Mouse (Mus musculus) 3134 (cell line): Measurements from ENCODE around the gene Hmg20a.

Experiments used
- DNase-seq: peaks from one replicate; pipeline ENCODE4 v3.0.0-alpha.2; 2011; ENCODE audit warnings: low spot score; ENCODE audit not compliant: insufficient read length; ENCODE audit errors: extremely low read depth

Gene Hmg20a

GRCm38 (mm10) chr9:56417948-56418737 lies at the start of gene Hmg20a, which contains the start of gene Peak1:
Gene Hmg20a, plus strand, starts transcription at chr9:56418609.
Gene Peak1, minus strand, starts transcription at chr9:56418067.
- peak; percentile 100 for DNase-seq

DNA sequence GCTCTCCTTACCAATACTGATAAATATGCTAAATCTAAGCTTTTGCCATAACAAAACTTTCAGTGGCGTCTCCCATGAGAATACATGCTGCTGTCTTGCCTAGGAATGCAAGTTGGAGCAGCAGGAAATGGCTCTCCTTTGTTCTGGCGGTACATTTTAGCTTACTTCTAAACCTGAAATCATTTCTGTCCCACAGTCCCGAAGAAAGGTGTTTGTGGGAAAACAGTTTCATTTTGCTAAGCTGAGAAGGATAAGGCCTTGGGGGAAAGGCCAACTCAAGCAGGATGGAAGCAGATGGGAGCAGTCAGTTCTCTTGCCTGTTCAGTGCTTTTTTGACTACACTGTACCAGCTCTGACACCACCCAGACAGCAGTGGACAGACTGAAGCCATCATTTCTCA lies 49.6 kb upstream of the Hmg20a start:
- no peak for DNase-seq

DNA sequence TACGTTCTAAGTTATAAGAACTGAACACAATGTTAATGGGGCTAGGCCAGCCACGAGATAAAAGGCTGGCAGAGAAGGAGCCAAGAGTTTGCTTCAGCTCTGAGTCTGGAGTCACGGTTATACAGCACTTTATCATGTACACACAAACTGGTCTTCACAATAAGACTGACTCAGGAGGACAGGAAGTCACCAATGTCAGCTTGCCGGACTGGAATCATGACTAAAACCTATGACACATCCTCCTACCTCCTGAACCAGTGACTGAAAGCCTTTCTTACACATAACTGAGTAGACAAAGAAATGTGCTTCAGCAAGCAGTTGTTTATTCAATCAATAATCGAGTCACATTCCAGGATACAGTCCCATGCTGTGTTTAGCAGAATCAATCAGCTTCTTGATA lies 47.7 kb upstream of the Hmg20a start:
- DNase-seq = peak; percentile 47

DNA sequence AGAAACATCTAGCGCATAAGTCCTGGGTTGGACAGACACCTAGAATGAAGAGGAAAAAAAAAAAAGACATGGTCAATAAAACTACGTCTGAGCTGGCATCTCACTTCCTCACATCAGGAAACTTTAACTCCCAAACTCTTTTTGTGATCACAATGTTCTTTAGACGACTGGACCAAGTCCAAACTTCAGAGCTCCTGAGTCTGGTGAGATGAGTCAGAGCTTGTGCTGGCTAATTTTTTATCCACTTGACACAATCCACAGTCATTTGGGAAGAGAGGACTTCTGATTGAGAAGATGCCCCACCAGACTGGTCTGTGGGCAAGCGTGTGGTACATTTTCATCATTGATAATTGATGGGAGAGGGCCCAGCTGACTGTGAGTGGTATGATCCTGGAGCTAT lies 44.0 kb upstream of the Hmg20a start:
- DNase-seq = peak; percentile 25

GRCm38 (mm10) chr9:56382786-56383185 lies 35.6 kb upstream of the Hmg20a start:
- no peak for DNase-seq

GRCm38 (mm10) chr9:56392857-56393256 lies 25.6 kb upstream of the Hmg20a start:
- peak; percentile 16 for DNase-seq

DNA sequence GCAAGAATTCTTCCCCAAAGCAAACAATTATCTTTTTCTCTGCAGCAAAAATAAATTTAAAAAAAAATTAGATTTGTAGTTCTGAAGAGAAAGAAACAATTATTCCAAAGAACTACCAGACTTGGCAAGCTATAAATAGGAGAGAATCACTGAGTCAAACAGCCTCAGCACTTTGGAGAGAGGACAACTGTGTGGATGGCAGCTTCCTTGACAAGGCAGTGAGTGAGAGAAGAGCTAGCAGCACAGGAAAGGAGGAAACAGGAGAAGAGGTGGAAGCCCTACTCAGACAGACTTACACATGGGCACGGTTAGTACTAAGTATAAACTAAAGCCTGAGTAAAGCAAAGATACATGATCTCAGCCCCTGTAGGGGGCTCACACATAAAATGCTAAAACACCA lies 22.1 kb upstream of the Hmg20a start:
- no peak for DNase-seq

DNA sequence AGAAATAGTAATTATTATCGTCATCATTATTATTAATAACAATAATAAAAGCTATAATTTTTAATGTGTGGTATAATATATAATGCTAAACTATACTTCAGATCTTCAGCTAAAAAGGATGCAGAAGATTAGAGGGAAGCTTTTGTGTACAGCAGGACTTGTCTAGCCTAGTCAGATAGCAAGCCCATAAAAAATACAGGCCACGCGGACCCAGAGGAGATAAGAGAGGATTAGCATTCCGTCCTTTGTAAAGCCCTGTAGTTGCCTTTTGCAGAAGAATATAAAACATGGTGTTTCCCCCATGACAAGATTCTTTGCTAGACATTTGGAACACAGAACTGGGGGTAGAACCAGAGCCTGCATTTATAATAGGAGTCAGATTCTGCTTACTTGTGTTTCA lies 13.8 kb upstream of the Hmg20a start:
- no peak for DNase-seq

- DNase-seq = no peak
Measured at GRCm38 (mm10) chr9:56409928-56410327, 8.5 kb upstream of the Hmg20a start.

DNA sequence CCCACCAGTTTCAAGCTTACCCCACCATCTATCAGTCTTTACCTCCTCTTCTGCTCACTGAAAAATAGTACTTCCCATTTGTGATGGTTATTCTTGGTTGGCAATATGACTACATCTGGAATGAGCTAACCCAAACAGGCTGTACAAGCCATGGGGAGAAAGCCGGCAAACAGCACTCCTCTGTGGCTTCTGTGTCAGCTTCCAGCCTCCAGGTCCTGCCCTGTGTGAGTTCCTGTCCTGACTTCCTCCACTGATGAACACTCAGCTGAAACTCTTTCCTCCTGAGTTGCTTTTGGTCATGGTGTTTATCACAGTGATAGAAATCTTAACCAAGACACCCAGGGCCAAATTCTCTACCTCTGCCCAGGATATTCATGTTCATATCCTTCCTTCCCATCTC lies 5.7 kb upstream of the Hmg20a start:
- DNase-seq = no peak

DNA sequence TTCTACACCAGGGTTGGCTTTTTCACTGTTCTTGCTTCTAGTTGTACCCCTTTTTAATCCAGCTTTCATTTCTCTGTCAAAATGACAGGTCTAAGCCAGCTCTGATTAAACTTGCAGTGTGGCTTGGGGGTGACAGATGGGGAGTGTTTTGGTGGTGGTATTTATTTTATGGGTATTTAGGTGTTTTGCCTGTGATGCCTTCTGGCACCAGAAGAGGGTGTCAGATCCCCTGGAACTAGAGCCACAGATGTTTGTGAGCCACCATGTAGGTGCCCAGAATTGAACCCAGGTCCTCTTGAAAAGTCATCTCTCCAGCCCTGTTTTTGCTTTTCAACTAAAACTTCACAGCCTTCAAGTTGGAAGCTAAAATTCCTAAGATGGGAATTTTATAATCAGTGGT lies 4.1 kb upstream of the Hmg20a start:
- DNase-seq = no peak

DNA sequence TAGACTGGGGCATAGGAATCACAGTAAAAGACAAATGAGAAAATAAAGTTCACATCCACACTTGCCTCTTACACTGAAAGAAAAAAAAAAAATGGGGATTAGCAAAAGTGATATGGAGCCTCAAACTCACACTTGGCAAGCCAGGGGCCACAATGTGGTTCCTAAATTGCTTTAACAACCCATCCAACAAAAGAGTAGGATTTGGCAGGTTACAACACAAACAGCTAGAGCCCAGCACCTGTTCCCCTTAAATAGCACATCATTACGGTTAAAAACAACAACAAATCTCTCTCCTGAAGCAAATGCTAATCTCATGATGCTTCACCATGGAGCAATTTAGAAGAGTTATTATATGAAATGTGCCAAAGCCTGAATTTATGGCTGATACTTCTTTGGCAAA lies 3.0 kb upstream of the Hmg20a start:
- no peak for DNase-seq

DNA sequence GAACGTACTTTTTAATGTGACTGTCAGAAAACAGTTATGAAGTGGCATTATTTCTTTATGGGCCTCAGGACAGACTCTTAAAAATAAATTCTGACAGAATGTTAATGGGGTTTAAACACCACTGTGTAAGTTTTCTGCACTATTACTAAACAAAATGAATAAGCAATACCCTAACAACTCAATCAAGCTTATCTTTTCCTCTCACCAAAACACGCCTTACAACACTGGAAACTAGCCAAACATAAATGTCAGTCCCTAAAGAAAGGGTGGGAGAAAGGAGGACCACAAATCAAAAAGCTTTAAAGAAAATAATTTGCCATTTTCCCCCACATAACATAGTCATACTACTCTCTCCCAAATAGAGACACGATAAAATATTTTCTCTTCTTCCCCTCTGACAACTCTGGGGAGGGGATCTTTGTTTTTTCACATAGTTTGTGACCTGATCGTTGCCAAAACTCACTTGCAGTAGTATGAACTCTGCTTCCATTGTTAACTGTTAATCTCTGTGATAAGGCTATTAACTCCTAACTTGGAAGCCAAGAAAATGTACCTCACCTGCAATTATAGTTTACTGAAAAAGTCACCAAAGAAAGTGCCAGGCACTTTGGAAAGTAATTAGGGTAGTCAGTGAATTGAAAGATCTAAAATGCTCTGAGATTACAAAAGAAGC lies 2.3 kb upstream of the Hmg20a start:
- no peak for DNase-seq

DNA sequence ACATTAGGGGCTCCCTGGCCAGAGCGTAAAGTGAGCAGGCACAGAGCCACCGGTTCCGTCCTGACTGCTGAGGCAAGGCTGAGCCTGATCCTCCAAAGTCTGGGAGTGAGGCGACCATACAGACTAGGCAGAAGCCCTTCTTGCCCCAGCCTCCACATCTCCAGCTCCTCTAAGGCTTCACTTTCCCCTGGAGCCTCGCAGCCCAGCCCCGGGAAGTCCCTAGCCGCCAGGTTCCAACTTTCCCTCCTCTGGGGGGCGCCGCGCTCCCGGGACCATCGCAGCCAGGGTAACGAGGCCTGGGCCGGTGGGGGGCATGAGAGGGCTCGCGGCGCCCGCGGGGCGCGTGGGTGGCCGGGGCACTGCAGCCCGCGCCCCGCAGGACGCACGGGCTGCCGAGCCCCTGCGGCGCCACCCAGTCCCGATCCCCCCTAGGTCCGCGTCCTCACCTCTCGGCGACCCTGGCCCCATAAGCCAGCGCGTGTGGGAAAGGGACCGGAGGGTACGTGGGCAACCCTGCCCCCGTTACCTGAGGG lies 928 bp upstream of the Hmg20a start:
- no peak for DNase-seq

DNA sequence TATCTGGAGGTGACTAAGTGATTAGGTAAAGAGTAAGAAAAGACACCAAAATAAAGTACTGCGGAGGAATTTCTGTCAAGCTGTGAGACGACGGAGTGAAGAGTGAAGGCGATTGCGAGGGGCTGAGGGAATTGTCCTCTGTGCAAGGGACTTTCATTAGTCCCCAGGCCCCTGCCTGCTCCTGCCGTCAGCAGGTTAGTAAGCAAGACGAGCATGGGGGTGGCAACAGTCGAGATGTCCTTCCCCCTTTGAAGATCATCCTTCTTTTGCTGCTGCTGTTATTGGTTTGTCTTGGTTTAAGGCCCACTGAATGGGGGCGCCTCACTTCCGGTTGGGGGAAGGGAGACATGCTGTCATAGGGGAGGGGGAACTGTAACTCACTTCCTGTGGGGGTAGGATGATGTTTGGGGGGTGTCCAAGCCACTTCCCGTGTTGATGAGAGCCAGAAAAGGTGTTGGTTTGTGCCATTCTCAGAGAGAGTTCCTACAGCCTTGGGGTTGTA lies 380 bp downstream of the Hmg20a start:
- DNase-seq = peak; percentile 83

GRCm38 (mm10) chr9:56420236-56420635 lies 1.8 kb downstream of the Hmg20a start:
- no peak for DNase-seq

DNA sequence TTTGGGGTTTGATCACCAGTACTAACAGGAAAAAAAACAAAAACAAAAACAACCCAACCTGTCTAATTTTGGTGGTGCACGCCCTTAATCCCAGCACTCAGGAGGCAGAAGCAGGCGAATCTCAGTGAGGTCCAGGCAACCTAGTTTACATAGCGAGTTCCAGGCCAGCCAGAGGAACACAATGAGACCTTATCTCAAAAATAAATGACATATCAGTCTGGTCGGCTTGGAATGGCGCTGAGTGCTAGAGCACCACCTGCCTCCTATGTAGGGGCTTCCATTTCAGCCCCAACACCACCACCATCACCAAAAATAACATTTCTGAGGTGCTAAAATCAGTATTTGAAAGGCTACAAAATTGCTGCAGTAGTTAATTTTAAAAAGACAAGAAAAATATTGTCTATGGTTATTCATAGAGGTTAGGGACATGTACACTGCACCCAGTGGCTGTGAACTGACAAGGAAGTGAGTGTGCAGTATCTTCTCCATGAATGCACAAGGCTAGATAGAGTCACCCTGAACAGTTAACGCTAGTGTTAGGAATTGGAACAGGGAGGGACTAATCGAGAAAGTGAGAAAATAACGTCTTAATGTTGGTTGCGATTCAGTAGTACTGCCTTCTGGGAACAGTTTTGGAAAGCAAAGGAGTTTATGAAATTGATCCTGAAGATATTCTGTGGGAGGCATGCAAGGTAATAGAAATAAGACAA lies 2.6 kb downstream of the Hmg20a start:
- DNase-seq = no peak

- DNase-seq = no peak
Measured at GRCm38 (mm10) chr9:56421991-56422390, 3.6 kb downstream of the Hmg20a start.

DNA sequence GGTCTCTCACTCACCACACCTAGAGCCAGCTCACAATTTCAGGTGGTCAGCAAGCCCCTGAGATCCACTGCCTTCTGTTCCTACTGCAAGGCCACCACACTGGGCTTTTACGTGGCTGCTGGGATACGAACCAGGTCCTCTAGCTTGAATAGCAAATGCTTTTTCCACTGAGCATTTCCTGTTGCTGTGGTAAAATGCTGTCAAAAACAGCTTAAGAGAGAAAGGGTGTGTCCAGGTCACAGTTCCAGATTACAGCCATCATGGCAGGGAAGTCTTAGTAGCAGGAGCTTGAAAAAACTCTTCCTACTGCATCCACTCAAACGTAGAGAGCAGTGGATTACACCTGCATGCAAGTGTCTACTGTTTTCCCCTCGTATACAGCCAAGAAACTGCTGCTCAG lies 6.5 kb downstream of the Hmg20a start:
- DNase-seq = no peak

DNA sequence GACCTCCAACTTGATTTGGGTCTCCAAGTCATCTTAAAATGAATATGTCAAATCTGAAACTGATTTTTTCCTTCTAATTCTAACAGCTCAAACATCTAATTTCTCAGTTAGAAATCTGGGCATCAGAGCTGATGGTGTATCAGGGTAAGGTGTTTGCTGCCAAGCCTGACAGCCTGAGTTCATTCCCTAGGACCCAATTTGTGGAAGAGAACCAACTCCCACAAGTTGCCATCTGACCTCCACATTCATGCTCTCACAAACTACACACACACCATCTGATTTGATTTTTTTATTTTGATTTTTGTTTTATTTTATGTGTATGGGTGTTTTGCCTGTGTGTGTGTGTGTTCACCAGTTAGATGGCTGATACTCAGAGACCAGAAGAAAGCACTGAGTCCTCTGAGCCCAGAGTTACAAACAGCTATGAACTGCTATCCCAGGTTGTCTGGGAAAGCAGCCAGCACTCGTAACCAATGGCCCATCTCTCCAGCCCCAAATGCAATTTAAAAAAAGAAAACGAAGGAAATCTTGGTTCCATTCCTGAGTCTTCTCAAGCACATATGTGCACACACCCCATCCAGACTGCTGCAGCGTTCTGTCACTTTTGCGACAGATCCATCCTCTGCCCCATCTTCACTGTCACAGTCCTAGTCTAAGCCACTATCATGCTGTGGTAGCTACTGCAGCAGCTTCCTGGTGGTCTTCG lies 17.6 kb downstream of the Hmg20a start:
- DNase-seq = no peak
